Comparison of ENCODE assay signal across 9 mouse cellular contexts in the genomic region with DNA sequence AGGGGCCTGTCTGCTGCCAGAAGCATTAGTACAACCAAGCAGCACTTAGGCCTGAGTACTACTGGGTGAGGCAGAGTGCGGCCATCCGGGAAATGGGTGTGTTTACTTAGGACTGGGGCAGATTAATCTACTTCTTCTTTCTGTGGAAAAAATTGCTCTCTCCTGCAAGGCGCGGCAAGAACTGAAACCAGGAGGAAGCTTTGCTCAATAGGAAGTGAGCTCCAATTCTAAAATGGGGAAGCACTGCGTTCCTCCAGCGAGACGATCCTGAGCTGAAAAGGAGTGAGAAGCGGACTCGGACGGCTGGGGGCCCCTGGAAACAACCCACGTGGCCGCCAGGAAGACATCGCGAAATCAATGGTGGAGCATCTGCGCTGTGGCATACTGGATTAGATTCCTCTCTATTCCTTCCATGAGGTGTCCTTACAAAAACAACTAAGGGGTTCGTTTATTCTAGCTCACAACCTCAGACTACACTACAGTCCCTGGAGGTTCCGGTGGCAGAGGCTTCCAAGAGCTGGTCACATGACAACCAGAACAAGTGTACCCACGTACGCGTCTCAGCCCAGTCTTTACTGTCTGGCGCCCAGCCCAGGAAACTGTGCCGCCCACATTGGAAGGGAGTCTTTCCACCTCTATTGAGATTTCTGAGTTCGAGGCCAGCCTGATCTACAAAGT. TPM values are rescaled to one million over a fixed set of nuclear protein-coding genes. Genes with fewer than 3 reads are reported as not detected.
DNase-seq lines count a peak whose midpoint lies in the region; ATAC-seq and TF ChIP-seq lines count a peak whose summit lies in the region.
"Had no signal": no experiment of that assay in that cellular context is flagged by ENCODE, and none has a peak within 500 bp of the region (broad histone marks: within the 10 kb centered on the region; RNA-seq: fewer than 3 reads in every experiment).

No protein-coding gene starts in this region.

- no peaks in the 10 kb centered on the region for H3K4me1 ChIP-seq in heart, postnatal 0 days (ENCODE audit: control insufficient read depth, insufficient read depth)
- no peaks in the 10 kb centered on the region; the same call in 1 of the 2 replicates for H3K4me1 ChIP-seq in forebrain, embryonic 12.5 days
- H3K4me1 ChIP-seq: limb, embryonic 12.5 days had no signal

- H3K27ac ChIP-seq in heart, postnatal 0 days (ENCODE audit: low read depth) = peak overlapping the region; percentile 52
- H3K27ac ChIP-seq in forebrain, embryonic 12.5 days = no peak overlapping the region
- H3K27ac ChIP-seq: limb, embryonic 12.5 days had no signal

- no peak for TF ChIP-seq EP300 in heart, postnatal 0 days (IDR thresholded peaks at IDR 0.05; ENCODE audit: low read depth)

- H3K9me3 ChIP-seq in heart, postnatal 0 days (replicated peaks; ENCODE audit: control insufficient read depth, low read length) = no peaks in the 10 kb centered on the region
- H3K9me3 ChIP-seq in forebrain, embryonic 12.5 days = no peaks in the 10 kb centered on the region
- H3K9me3 ChIP-seq: limb, embryonic 12.5 days had no signal

- no peak for TF ChIP-seq CTCF in brain, embryonic 14.5 days (IDR thresholded peaks at IDR 0.05; ENCODE audit: borderline replicate concordance, extremely low read depth, insufficient read depth, insufficient read length)
- TF ChIP-seq CTCF in heart, postnatal 0 days (IDR thresholded peaks at IDR 0.05; ENCODE audit: low read depth) = no peak

- no peaks in the 10 kb centered on the region for H3K36me3 ChIP-seq in heart, postnatal 0 days (replicated peaks; ENCODE audit: control insufficient read depth, insufficient read depth, low read length)
- no peaks in the 10 kb centered on the region for H3K36me3 ChIP-seq in splenic B cell, adult 2 months (ENCODE audit: control insufficient read depth, insufficient read depth, low read length, poor library complexity, severe bottlenecking)
- H3K36me3 ChIP-seq in forebrain, embryonic 12.5 days (replicated peaks) = 0 out of 2 replicates have a peak, but pooled peaks cover 3% of the 10 kb centered on the region

- H3K9ac ChIP-seq in heart, postnatal 0 days (replicated peaks; ENCODE audit: low read depth, low read length) = peak overlapping the region; percentile 6; the same call in 1 of the 2 replicates
- H3K9ac ChIP-seq in forebrain, embryonic 12.5 days = no peak overlapping the region
- H3K9ac ChIP-seq: limb, embryonic 12.5 days had no signal

- 38% methylated on average over 23 of the region's 23 CpGs for WGBS in heart, postnatal 0 days
- WGBS in forebrain, embryonic 12.5 days = 77% methylated on average over 23 of the region's 23 CpGs

- peak; percentile 57 for ATAC-seq in heart, postnatal 0 days (ENCODE audit: insufficient read depth, low read depth)
- ATAC-seq in forebrain, embryonic 12.5 days (ENCODE audit: low FRiP score) = no peak

- DNase-seq in gastrocnemius, adult 18-20 months (ENCODE audit: low spot score) = peak; percentile 27
- DNase-seq in gastrocnemius, postnatal 10 days = no peak
- DNase-seq in brain, embryonic 14.5 days (ENCODE audit: low read depth) = peak; percentile 52
- DNase-seq in heart, postnatal 0 days (ENCODE audit: low spot score) = peak; percentile 41
- peak; percentile 80 for DNase-seq in layer of hippocampus, adult 9-11 months
- peak; percentile 82 for DNase-seq in lung, postnatal 25 days (ENCODE audit: low spot score)
- DNase-seq in splenic B cell, adult 2 months (ENCODE audit: low read depth, low spot score) = peak; percentile 83

- TF ChIP-seq POLR2A in brain, embryonic 14.5 days (IDR thresholded peaks at IDR 0.05; ENCODE audit: borderline replicate concordance, extremely low read depth, insufficient read depth, insufficient read length, poor library complexity, severe bottlenecking) = no peak

- peak overlapping the region; percentile 34; the same call in 1 of the 2 replicates for H3K4me2 ChIP-seq in heart, postnatal 0 days (ENCODE audit: low read depth, low read length)
- H3K4me2 ChIP-seq in forebrain, embryonic 12.5 days = no peak overlapping the region
- H3K4me2 ChIP-seq: limb, embryonic 12.5 days had no signal

- H3K27me3 ChIP-seq in heart, postnatal 0 days (ENCODE audit: control insufficient read depth, insufficient read depth, low read length) = no peaks in the 10 kb centered on the region
- H3K27me3 ChIP-seq in splenic B cell, adult 2 months (ENCODE audit: control insufficient read depth, insufficient read depth, low read length, poor library complexity, severe bottlenecking) = no peaks in the 10 kb centered on the region
- H3K27me3 ChIP-seq in forebrain, embryonic 12.5 days = no peaks in the 10 kb centered on the region
- H3K27me3 ChIP-seq: limb, embryonic 12.5 days had no signal

- peak overlapping the region; percentile 12; the same call in 1 of the 2 replicates for H3K4me3 ChIP-seq in heart, postnatal 0 days (ENCODE audit: low read depth, low read length)
- no peak overlapping the region for H3K4me3 ChIP-seq in forebrain, embryonic 12.5 days (replicated peaks)
- H3K4me3 ChIP-seq: limb, embryonic 12.5 days had no signal

RNA-seq across cellular contexts. Expression of a gene that starts 14.1 kb away (rescaled TPM):
- 10 to 100 TPM in 1 of 2 experiments, 1 to 10 TPM in 1; 9.3 to 10.9 TPM for total RNA-seq in gastrocnemius, adult 18-20 months (2021)
- total RNA-seq in gastrocnemius, postnatal 10 days (2021) = 1 to 10 TPM; 6.3 to 7.3 TPM
- polyA plus RNA-seq in brain, embryonic 14.5 days (2012; rRNA removed) = 24.3 and 26.3 TPM in 2 replicates
- total RNA-seq in heart, postnatal 0 days (2014; rRNA removed; ENCODE audit: low replicate concordance) = 4.2 and 12.1 TPM in 2 replicates
- 19.6 and 20.1 TPM in 2 replicates for polyA plus RNA-seq in heart, postnatal 0 days (2015; fragmentation: Nextera tagmentation; extraction: Ambion mirVana)
- polyA plus RNA-seq in forebrain, embryonic 12.5 days (2016; fragmentation: Nextera tagmentation; extraction: Ambion mirVana) = 39.7 and 43.8 TPM in 2 replicates

RNA-seq across cellular contexts. Expression of a gene that starts 14.1 kb away (rescaled TPM):
- total RNA-seq in gastrocnemius, adult 18-20 months (2021) = 10 to 100 TPM; 10.5 to 12.7 TPM
- 10 to 100 TPM; 15.9 to 16.1 TPM for total RNA-seq in gastrocnemius, postnatal 10 days (2021)
- 74.9 and 103 TPM in 2 replicates for polyA plus RNA-seq in brain, embryonic 14.5 days (2012; rRNA removed)
- total RNA-seq in heart, postnatal 0 days (2014; rRNA removed; ENCODE audit: low replicate concordance) = 35.8 and 44.9 TPM in 2 replicates
- 61.0 and 63.7 TPM in 2 replicates for polyA plus RNA-seq in heart, postnatal 0 days (2015; fragmentation: Nextera tagmentation; extraction: Ambion mirVana)
- polyA plus RNA-seq in forebrain, embryonic 12.5 days (2016; fragmentation: Nextera tagmentation; extraction: Ambion mirVana) = 127 and 133 TPM in 2 replicates

RNA-seq across cellular contexts. Expression of a gene that starts 34.5 kb away (rescaled TPM):
- 10 to 100 TPM; 12.3 to 15.7 TPM for total RNA-seq in gastrocnemius, adult 18-20 months (2021)
- total RNA-seq in gastrocnemius, postnatal 10 days (2021) = 10 to 100 TPM; 22.7 to 26.7 TPM
- polyA plus RNA-seq in brain, embryonic 14.5 days (2012; rRNA removed) = 30.7 and 39.0 TPM in 2 replicates
- total RNA-seq in heart, postnatal 0 days (2014; rRNA removed; ENCODE audit: low replicate concordance) = 21.3 and 25.8 TPM in 2 replicates
- polyA plus RNA-seq in heart, postnatal 0 days (2015; fragmentation: Nextera tagmentation; extraction: Ambion mirVana) = 16.3 and 19.1 TPM in 2 replicates
- 57.1 and 59.1 TPM in 2 replicates for polyA plus RNA-seq in forebrain, embryonic 12.5 days (2016; fragmentation: Nextera tagmentation; extraction: Ambion mirVana)

RNA-seq across cellular contexts. Expression of a gene that starts 51.7 kb away (rescaled TPM):
- total RNA-seq in gastrocnemius, adult 18-20 months (2021) = 1 to 10 TPM; 1.3 to 2.1 TPM
- total RNA-seq in gastrocnemius, postnatal 10 days (2021) = 1 to 10 TPM; 7.4 to 9.0 TPM
- polyA plus RNA-seq in brain, embryonic 14.5 days (2012; rRNA removed) = 6.8 and 8.8 TPM in 2 replicates
- total RNA-seq in heart, postnatal 0 days (2014; rRNA removed; ENCODE audit: low replicate concordance) = 13.4 and 16.6 TPM in 2 replicates
- 6.1 and 6.8 TPM in 2 replicates for polyA plus RNA-seq in heart, postnatal 0 days (2015; fragmentation: Nextera tagmentation; extraction: Ambion mirVana)
- 6.8 and 7.4 TPM in 2 replicates for polyA plus RNA-seq in forebrain, embryonic 12.5 days (2016; fragmentation: Nextera tagmentation; extraction: Ambion mirVana)
